Mouse (Mus musculus): ENCODE measurements around the gene Sik3. TPM values are rescaled to one million over a fixed set of nuclear protein-coding genes. Genes with fewer than 3 reads are reported as not detected.
A peak's percentile ranks its signal among the peaks of the same experiment; 100 is the strongest.
"Not testable (repeated sequence)": the region's sequence is repeated elsewhere in the genome, so short reads cannot be mapped to it uniquely, and the experiment has no call there.

The Sik3 gene
- polyA plus RNA-seq, 1 experiment from 2014 or later: 5.2 TPM

DNA sequence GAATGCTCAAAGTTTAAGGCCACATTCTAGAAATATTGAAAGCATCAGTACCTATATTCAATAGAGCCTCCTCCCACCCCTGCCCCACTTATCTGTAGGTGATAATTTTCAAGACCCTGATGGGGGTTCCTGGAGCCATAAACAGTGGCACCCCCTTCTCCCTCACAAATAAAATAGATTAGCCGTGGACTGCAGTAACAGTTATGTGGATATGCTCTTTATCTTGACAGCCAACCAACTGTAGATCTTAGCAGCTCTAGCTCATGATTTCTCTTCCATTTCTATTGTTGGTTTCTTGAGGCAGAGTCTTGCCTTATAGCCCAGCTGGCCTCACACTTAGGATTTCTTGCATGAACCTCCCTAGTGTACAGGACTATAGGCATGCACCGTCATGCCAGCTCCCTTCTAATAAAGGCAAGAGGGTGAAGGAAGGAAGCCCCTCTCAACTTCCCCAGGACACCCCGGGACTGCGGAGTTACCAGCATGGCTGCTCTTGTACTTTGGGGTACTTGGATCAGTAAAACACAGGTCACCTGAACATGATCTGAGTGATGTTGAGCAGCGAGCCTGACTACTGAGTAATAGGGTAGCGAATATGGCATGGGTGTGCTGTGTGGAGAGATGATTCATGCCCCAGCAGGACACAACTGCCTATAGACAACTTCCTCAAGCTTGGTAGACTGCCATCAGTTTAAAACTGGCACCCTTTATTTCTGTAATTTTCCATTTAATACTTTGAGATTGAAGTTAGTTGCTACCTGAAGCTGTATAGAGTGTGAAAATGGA, 108.0 kb downstream of the Sik3 start:
- Histone ChIP-seq H3K36me3 (ENCODE audit: control insufficient read depth, insufficient read depth, low read length) (no peaks in the 10 kb centered on the region), H3K4me2 (ENCODE audit: low read depth, low read length) (no peak overlapping the region), H3K9me3 (ENCODE audit: control insufficient read depth, low read length) (peaks cover 4% of the 10 kb centered on the region; the same call in 1 of the 2 replicates), H3K27ac (ENCODE audit: low read length) (peak overlapping the region; percentile 82), H3K27me3 (ENCODE audit: control insufficient read depth, insufficient read depth, low read depth, low read length) (no peaks in the 10 kb centered on the region), H3K9ac (ENCODE audit: low read length) (no peak overlapping the region), H3K4me3 (ENCODE audit: low read length) (no peak overlapping the region), H3K4me1 (replicated peaks; ENCODE audit: control insufficient read depth, insufficient read depth, low read length) (peaks cover 28% of the 10 kb centered on the region)
- ATAC-seq (ENCODE audit: low read depth): peak; percentile 16
- 73% methylated on average over 6 of the region's 6 CpGs for WGBS

DNA sequence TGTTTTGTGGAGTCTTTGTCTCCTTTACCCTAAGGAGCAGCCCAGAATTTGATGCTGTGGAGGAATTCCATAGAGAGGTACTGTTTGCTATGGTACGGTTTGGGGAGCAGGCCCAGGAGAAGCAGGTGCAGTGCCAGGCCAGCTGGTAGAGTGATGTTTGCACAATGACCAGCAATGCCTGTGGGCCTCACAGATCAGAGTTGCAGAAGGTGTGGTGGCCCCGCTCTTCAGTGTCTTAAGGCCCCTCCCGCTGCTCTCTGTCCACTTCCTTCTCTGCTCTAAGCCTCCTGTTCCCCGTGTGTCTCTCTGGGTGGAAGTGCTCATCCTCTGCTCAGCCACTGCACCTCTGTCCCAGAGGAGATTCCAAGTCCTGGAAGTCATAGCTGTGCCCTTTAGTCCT, 108.9 kb downstream of the Sik3 start:
- Histone ChIP-seq H3K36me3 (ENCODE audit: control insufficient read depth, insufficient read depth, low read length) (no peaks in the 10 kb centered on the region), H3K4me3 (ENCODE audit: low read length) (no peak overlapping the region), H3K27ac (ENCODE audit: low read length) (peak overlapping the region; percentile 45), H3K9me3 (ENCODE audit: control insufficient read depth, low read length) (peaks cover 4% of the 10 kb centered on the region; the same call in 1 of the 2 replicates), H3K4me1 (replicated peaks; ENCODE audit: control insufficient read depth, insufficient read depth, low read length) (peaks cover 27% of the 10 kb centered on the region), H3K9ac (ENCODE audit: low read length) (no peak overlapping the region), H3K4me2 (ENCODE audit: low read depth, low read length) (no peak overlapping the region), H3K27me3 (ENCODE audit: control insufficient read depth, insufficient read depth, low read depth, low read length) (no peaks in the 10 kb centered on the region)
- WGBS: 61% methylated on average over 4 of the region's 4 CpGs
- ATAC-seq (ENCODE audit: low read depth): no peak

DNA sequence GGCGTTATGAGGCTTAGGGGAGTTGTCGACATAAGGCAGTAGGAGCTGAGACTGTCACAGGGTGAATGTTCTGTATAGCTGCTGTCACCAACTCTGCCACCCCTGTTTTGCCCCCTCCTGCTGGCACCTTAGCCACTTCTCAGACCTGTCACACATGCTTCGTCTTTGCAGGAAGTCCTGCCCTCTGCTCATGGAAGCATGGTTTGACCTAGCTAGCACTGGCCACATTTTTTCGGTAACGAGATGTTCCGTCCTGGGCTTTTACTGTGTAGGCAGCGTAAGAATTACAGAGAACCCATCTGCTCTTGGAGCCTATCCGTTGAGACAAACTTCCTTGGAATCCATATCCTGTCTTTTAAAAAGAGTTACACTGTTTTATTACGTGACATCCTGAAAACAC, 110.1 kb downstream of the Sik3 start:
- H3K9me3 ChIP-seq (ENCODE audit: control insufficient read depth, low read length): peaks cover 4% of the 10 kb centered on the region; the same call in 1 of the 2 replicates
- H3K4me2 ChIP-seq (ENCODE audit: low read depth, low read length): no peak overlapping the region
- H3K27me3 ChIP-seq (ENCODE audit: control insufficient read depth, insufficient read depth, low read depth, low read length): no peaks in the 10 kb centered on the region
- no peaks in the 10 kb centered on the region for H3K36me3 ChIP-seq (ENCODE audit: control insufficient read depth, insufficient read depth, low read length)
- WGBS: 69% methylated on average over 9 of the region's 9 CpGs
- H3K4me1 ChIP-seq (replicated peaks; ENCODE audit: control insufficient read depth, insufficient read depth, low read length): peaks cover 33% of the 10 kb centered on the region
- peak overlapping the region; percentile 80 for H3K27ac ChIP-seq (ENCODE audit: low read length)
- no peak overlapping the region for H3K4me3 ChIP-seq (ENCODE audit: low read length)
- ATAC-seq (ENCODE audit: low read depth): 0 out of 2 replicates have a peak, but pooled peaks have one; percentile 20
- H3K9ac ChIP-seq (ENCODE audit: low read length): no peak overlapping the region

DNA sequence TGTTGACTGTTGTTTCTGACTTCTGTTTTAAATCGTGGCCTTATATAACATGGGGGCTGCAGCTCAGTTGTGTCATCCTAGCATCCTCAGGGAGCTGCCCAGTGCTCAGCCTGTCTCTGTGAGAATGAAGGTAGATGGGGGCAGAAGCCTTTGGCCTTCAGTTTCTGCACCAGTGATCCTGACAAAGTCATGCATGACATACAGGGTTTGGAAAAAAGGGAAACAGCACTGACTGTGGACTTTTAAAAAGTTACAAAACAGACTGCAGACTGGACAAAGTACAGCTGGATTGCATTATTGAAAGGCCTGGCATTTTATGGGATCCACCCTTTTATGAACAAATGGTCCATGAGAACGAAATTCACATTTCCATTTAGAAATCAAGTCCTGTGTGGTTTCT, 113.7 kb downstream of the Sik3 start:
- H3K27me3 ChIP-seq (ENCODE audit: control insufficient read depth, insufficient read depth, low read depth, low read length): no peaks in the 10 kb centered on the region
- ATAC-seq (ENCODE audit: low read depth): no peak
- no peaks in the 10 kb centered on the region for H3K9me3 ChIP-seq (ENCODE audit: control insufficient read depth, low read length)
- no peak overlapping the region for H3K9ac ChIP-seq (ENCODE audit: low read length)
- peaks cover 12% of the 10 kb centered on the region for H3K4me1 ChIP-seq (replicated peaks; ENCODE audit: control insufficient read depth, insufficient read depth, low read length)
- H3K4me3 ChIP-seq (ENCODE audit: low read length): no peak overlapping the region
- H3K36me3 ChIP-seq (ENCODE audit: control insufficient read depth, insufficient read depth, low read length): no peaks in the 10 kb centered on the region
- 67% methylated on average over 2 of the region's 2 CpGs for WGBS
- no peak overlapping the region for H3K27ac ChIP-seq (ENCODE audit: low read length)
- no peak overlapping the region for H3K4me2 ChIP-seq (ENCODE audit: low read depth, low read length)

- Histone ChIP-seq H3K4me3 (ENCODE audit: low read length) (no peak overlapping the region), H3K9ac (ENCODE audit: low read length) (no peak overlapping the region), H3K4me1 (replicated peaks; ENCODE audit: control insufficient read depth, insufficient read depth, low read length) (peaks cover 6% of the 10 kb centered on the region), H3K9me3 (ENCODE audit: control insufficient read depth, low read length) (no peaks in the 10 kb centered on the region), H3K36me3 (ENCODE audit: control insufficient read depth, insufficient read depth, low read length) (0 out of 2 replicates have a peak, but pooled peaks cover 3% of the 10 kb centered on the region), H3K4me2 (ENCODE audit: low read depth, low read length) (no peak overlapping the region), H3K27me3 (ENCODE audit: control insufficient read depth, insufficient read depth, low read depth, low read length) (no peaks in the 10 kb centered on the region), H3K27ac (ENCODE audit: low read length) (no peak overlapping the region)
- ATAC-seq (ENCODE audit: low read depth): no peak
- WGBS: 60% methylated on average over 5 of the region's 5 CpGs
These were observed 114.7 kb downstream of the Sik3 start for GRCm38 (mm10) chr9:46127326-46127725.

GRCm38 (mm10) chr9:46129241-46129640, 116.6 kb downstream of the Sik3 start:
- H3K9me3 ChIP-seq (ENCODE audit: control insufficient read depth, low read length): no peaks in the 10 kb centered on the region
- H3K36me3 ChIP-seq (ENCODE audit: control insufficient read depth, insufficient read depth, low read length): 0 out of 2 replicates have a peak, but pooled peaks cover 3% of the 10 kb centered on the region
- H3K27me3 ChIP-seq (ENCODE audit: control insufficient read depth, insufficient read depth, low read depth, low read length): no peaks in the 10 kb centered on the region
- H3K4me3 ChIP-seq (ENCODE audit: low read length): no peak overlapping the region
- H3K4me2 ChIP-seq (ENCODE audit: low read depth, low read length): no peak overlapping the region
- H3K4me1 ChIP-seq (replicated peaks; ENCODE audit: control insufficient read depth, insufficient read depth, low read length): peaks cover 6% of the 10 kb centered on the region
- 68% methylated on average over 2 of the region's 2 CpGs for WGBS
- no peak overlapping the region for H3K9ac ChIP-seq (ENCODE audit: low read length)
- H3K27ac ChIP-seq (ENCODE audit: low read length): no peak overlapping the region
- no peak for ATAC-seq (ENCODE audit: low read depth)

DNA sequence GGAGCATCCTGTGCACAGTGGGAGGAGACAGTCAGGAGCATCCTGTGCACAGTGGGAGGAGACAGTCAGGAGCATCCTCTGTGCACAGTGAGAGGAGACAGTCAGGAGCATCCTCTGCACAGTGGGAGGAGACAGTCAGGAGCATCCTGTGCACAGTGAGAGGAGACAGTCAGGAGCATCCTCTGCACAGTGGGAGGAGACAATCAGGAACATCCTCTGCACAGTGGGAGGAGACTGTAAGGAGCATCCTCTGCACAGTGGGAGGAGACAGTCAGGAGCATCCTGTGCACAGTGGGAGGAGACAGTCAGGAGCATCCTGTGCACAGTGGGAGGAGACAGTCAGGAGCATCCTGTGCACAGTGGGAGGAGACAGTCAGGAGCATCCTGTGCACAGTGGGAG, 120.2 kb downstream of the Sik3 start:
- not testable (repeated sequence) for H3K36me3 ChIP-seq (ENCODE audit: control insufficient read depth, insufficient read depth, low read length); H3K9ac ChIP-seq (ENCODE audit: low read length); ATAC-seq (ENCODE audit: low read depth); H3K27ac ChIP-seq (ENCODE audit: low read length); H3K4me1 ChIP-seq (replicated peaks; ENCODE audit: control insufficient read depth, insufficient read depth, low read length); H3K9me3 ChIP-seq (ENCODE audit: control insufficient read depth, low read length); H3K4me2 ChIP-seq (ENCODE audit: low read depth, low read length); H3K27me3 ChIP-seq (ENCODE audit: control insufficient read depth, insufficient read depth, low read depth, low read length); H3K4me3 ChIP-seq (ENCODE audit: low read length)

GRCm38 (mm10) chr9:46138831-46139230, 126.2 kb downstream of the Sik3 start:
- Histone ChIP-seq H3K9me3 (ENCODE audit: control insufficient read depth, low read length) (no peaks in the 10 kb centered on the region), H3K9ac (ENCODE audit: low read length) (no peak overlapping the region), H3K4me1 (replicated peaks; ENCODE audit: control insufficient read depth, insufficient read depth, low read length) (peaks cover 5% of the 10 kb centered on the region), H3K4me2 (ENCODE audit: low read depth, low read length) (no peak overlapping the region), H3K27me3 (ENCODE audit: control insufficient read depth, insufficient read depth, low read depth, low read length) (no peaks in the 10 kb centered on the region), H3K36me3 (ENCODE audit: control insufficient read depth, insufficient read depth, low read length) (no peaks in the 10 kb centered on the region), H3K27ac (ENCODE audit: low read length) (no peak overlapping the region), H3K4me3 (ENCODE audit: low read length) (no peak overlapping the region)
- ATAC-seq (ENCODE audit: low read depth): peak; percentile 52
- 58% methylated on average over 6 of the region's 6 CpGs for WGBS

- no peak for ATAC-seq (ENCODE audit: low read depth)
- WGBS: 38% methylated on average over 1 of the region's 1 CpGs
- Histone ChIP-seq H3K27ac (ENCODE audit: low read length) (no peak overlapping the region), H3K4me2 (ENCODE audit: low read depth, low read length) (no peak overlapping the region), H3K9ac (ENCODE audit: low read length) (no peak overlapping the region), H3K27me3 (ENCODE audit: control insufficient read depth, insufficient read depth, low read depth, low read length) (no peaks in the 10 kb centered on the region), H3K4me1 (replicated peaks; ENCODE audit: control insufficient read depth, insufficient read depth, low read length) (peaks cover 5% of the 10 kb centered on the region), H3K36me3 (ENCODE audit: control insufficient read depth, insufficient read depth, low read length) (no peaks in the 10 kb centered on the region), H3K4me3 (ENCODE audit: low read length) (no peak overlapping the region), H3K9me3 (ENCODE audit: control insufficient read depth, low read length) (no peaks in the 10 kb centered on the region)
These were observed 128.2 kb downstream of the Sik3 start for GRCm38 (mm10) chr9:46140811-46141210.
